Mouse (Mus musculus) frontal cortex, postnatal 36 days (tissue): ENCODE data around the gene Psenen.
A peak's percentile ranks its signal among the peaks of the same experiment; 100 is the strongest.

Source experiments
- DNase-seq, 2 experiments: peaks; one replicate each; pipeline ENCODE4 v3.0.0; 2022; ENCODE audit warnings: low spot score in 2 of 2

Gene Psenen

DNA sequence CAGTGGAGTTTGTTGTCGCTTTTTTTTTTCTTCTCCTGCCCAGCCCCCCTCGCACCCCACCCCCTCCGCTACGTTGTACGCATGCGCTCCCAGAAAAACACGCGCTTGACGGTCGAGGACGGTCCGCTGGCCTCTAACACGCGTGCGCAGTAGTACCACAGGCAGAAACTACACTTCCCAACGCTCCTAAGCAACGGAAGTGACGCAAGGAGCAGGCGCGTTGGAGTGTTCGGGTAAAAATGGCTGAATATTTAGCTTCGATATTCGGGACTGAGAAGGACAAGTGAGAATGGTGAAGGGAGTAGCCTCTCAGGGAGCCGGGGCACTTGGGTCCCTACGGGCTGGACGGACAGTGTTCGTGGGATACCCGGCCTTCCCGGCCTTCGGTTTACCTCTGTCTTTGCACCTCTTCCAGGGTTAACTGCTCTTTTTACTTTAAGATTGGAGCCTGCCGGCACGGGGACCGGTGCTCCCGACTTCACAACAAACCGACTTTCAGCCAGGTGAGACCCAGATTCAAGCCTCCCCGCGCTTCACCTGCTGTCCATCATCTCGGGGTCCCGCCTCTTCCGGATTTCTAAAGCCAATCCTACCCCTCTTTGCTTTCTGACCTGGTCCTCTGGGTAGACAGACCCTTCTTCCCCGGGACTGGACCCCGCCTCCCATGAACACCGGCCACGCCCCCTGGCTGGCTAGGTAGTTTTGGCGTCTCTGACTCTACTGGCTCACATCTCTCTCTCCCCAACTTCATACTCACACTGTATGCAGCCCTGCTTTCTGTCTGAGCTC is at the start of gene Psenen, which contains the start of the genes U2af1l4 and Gm49396:
Gene Psenen (minus strand): TSS at position 511 of the 789 bp plus-strand sequence.
Gene U2af1l4 (plus strand): TSS at position 185 of the 789 bp plus-strand sequence.
Gene Gm49396 (plus strand): TSS at position 228 of the 789 bp plus-strand sequence.
- peak; percentile 93 to 96 for DNase-seq

DNA sequence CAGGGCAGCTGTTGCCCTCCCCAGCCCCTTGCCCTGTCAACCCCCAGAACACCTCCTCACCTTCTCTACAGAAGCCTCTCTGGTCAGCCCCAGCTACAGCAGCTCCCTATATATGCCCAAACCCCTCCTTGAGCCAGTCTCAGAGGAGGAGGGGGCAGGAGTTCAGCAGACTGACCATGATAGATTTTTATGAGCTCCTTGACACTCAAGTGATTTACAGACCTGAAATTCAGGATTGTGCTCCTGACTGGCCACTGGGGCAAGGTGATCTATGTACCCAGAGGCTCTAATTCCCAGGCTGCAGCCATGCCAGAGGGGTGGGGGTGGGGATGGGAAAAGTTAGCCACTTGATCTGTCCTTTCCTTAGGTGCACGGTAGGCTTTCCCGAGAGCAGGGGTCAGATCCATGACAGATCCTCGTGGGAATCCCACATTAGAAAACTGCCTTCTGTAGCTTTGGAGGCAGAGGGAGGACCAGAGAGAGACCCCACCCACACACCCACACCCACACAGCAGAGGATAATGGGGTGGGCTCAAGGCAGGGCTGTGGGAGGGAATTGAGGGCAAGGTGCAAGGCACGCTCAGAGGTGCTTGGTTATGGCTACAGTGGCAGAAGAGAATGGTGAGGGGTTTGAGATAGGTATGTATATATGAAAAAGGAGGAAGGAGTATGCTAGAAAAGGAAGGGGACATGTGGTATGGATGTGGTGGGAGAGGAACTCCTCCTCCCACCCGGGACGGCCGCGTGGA is 49.4 kb upstream of the Psenen start, which contains the start of gene Upk1a:
Gene Upk1a (minus strand): TSS at position 194 of the 749 bp plus-strand sequence.
- no peak for DNase-seq

DNA sequence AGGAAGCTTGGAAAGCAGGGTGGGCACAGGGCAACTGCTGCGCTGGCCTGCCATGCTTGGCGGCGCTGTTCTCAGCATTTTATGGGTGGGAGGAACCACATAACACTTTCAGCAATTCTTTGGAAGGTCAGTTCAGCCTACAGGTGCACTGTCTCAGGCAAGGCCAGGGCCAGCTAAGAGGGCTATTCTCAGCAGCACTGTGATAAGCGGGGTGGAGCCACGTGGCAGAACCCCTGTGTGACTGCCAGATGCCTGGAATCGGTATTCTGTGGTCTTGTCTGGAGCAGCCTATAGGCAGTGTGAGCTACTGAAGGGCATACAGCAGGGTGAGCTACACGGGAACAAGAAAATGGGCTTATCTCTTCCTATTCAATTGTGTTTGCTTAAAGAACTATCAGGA is 46.6 kb upstream of the Psenen start:
- DNase-seq = no peak

DNA sequence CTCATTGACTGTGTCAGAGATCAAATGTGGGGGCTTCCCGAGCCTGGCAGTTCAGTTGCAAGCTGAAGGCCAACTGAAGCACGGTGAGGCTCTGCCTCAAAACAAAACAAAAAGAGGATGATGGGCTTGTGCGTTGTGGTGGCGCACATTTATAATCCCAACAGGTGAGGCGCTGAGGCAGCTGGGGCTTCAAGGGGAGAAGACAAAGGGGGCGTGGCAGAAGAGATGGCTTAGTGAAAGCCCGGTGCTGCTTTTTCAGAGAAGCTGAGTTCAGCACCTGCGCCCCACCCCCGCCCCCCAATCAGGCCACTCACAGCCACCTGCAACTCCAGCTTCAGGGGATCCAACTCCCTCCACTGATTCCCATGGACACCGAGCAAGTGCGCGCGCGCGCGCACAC is 45.0 kb upstream of the Psenen start:
- no peak for DNase-seq

DNA sequence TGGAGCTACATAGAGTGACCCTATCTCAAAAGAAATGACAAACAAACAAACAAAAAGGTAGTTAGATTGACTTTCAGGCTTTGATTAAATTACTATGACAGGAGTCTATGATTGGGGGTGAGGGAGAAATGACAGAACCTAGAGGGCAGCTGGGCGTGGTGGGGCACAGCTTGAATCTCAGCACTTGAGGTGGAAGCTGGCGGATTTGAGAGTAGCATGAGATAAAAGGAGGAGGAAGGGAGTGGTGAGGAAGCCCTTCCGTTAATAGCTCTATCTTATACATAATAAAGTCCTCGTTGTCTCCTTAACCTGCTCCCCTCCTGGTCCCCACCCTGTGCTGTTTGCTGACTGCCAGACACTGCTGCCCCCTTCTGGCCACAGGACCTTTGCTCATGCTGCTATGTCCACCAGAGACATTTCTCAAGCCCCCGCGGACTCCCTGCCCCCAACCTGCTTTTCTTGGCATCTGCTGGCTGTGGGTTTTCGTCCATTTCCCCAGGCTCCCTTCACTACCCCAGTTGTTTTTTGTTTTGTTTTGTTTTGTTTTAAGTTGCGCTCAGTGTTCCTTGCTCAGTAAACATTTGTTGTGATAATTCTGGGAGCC is 44.4 kb upstream of the Psenen start:
- DNase-seq = no peak

DNA sequence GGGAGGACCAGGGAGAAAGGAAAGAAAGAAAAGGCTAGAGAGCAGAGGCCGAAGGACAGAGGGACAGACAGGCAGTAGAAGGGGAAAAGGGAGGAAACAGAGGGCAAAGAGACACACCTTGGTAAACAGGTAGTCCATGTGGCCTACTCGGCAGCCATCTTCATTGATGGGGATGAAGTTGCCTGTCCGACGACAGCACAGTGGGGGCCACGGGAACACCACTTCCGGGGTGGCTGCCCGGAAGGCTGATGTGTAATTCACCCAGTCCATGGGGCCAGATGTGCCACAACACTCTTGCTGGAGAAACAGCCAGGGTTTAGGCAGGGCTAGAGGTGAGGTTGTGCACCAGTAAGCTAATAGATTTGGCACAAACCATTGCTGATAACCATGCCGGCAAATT is 41.5 kb upstream of the Psenen start:
- no peak for DNase-seq

DNA sequence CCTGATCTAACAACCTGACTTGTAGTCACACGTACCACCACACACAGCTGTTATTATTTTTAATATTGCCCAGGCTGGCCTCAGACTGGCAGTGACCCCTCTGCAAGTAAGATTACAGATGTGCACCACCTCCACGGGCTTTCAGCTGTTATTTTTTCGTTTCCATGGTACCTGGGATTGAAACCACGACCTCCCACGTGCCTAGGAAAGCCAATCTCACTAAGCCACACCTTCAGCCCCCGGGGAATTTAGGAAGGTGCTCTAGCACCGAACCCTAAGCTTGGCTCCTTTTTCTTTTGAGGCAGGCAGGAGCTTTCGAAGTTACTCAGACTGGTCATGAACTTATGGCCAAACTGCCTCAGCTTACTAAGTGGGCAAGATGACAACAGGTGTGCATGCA is 41.0 kb upstream of the Psenen start:
- DNase-seq = no peak

DNA sequence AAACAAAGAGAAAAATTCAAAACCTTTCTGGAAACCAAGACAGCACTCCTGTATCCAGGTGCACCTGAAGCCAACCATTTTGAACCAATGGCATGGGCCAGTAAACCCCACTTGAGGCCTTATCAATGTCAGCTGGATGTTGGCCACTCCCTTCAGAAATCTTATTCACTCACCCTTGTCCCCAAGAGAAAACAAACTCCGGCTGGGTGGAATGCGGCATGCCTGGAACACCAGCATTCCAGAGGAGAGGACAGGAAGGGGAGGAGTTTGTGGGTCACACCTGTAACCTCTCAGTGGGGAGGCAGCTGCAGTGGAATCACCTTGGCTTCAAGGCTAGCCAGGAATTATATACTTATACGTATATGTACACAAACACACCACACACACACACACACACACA is 39.2 kb upstream of the Psenen start:
- no peak for DNase-seq

DNA sequence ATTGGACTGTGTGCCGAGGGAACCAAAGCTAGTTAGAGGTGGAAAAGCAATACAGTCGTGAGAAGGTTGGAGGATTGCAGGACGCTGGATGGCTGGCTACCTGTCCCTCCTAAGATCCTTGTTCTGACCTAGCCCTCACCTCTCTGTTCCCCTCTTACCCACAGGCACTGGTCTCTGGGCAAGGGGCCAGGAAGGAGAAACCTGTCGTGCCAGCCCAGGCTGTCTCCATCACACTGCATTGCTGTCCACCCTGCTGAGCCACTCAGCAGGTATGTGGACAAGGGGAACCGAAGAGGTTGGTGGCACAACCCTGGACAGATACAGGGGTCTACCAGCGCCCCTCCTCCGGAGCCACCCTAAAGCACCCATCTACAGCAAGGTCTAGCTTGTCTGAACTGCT is 37.2 kb upstream of the Psenen start:
- DNase-seq = no peak

DNA sequence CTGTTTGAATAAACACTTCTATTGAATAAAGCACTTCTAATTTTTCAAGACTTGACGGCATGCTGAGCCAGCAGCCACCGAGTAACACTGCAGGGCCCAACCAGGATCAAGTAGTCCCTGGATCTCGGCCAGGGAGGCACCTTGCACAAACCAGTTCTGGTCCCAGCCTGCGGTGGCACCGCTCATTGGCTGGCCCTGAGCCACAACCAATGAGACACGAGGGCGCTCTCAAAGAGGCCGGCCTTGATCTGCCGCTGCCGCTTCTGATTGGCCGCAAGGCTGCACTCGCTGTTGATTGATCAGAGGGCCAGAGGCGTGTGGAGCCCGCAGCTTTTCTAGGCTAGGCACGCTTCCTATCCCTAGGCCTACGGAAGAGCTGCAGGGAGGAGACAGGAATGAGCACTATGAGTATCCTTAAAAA is 36.5 kb upstream of the Psenen start:
- peak; percentile 90 to 94 for DNase-seq

DNA sequence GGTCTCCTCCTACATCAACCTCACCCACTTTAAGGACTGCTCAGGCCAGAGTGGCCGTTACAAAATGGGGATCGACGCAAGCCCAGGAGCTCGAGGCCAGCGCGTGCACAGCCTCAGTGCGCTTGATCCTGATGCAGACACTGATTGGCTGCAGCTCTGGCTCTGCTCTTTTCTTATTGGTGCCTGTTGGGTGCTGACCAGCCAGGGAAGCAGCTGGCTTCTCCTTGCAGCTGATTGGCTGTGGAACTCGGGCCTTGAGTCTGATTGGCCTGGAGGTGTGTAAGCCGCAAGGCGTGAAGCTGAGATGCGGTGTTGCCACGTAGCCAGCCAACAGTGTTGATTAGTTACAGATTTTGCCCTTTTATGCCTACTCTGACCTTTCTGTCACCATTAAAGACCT is 35.4 kb upstream of the Psenen start, which contains the start of gene Zbtb32:
Gene Zbtb32 (minus strand): TSS at position 124 of the 400 bp plus-strand sequence.
- DNase-seq = no peak

DNA sequence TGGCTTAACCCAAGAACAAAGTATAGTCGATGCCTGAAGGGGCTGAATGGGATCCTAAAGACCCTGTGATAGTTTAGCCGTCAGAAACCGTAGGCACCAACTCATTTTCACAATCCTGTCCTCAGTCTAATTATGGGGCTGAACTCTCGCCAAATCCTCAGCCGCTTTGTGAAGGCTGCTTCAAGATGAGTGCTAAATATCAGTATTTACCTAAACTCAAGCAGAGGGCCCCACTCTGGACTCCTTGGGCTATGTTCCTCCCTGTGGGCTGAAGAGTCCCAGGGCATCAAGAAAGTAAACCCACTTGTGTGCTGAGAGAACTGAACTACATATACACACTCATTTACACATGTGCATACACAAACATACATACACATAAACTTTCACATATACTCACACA is 33.4 kb upstream of the Psenen start:
- DNase-seq = no peak

DNA sequence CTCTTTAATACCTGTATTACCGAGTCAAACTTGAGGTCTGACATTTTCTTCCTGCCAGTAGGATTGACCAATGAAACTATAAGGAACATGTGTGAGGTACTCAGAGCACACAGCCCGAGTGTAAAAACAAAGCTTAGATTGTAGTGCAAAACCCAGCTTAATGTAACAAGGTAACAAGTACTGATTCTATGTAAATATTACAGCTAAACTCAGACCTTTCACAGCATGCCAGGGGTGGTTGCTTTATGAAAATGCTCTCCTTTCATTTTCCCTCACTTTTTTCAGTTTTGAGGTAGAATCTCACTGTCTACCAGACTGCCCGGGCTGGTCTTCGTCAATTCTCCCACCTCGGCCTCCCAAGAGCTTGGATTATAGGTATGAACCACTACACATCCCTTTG is 32.7 kb upstream of the Psenen start:
- no peak for DNase-seq

DNA sequence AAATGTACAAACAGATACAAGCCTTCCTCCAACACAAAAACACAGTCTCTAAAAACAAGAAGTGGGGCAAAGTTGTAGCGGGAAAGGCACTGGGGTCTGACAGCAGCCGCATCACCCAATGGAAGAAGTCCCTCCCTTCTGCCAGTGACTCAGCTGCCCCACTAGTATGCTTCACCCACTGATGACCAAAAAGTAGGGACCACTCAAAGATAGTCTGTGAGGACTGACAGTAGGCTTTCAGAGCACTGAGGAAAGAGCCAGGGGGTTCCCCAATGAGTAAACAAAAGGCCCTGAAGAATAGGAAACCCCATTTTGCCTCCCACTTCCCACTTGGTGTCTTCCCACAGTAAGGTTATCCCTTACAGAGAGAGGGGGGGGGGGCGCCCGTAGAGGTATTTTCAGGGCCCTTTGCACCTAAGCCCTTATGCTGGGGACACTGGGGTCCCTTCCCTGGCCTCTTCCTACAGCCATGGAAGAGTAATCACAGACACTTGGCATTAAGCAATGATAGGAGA is 31.1 kb upstream of the Psenen start:
- no peak for DNase-seq

DNA sequence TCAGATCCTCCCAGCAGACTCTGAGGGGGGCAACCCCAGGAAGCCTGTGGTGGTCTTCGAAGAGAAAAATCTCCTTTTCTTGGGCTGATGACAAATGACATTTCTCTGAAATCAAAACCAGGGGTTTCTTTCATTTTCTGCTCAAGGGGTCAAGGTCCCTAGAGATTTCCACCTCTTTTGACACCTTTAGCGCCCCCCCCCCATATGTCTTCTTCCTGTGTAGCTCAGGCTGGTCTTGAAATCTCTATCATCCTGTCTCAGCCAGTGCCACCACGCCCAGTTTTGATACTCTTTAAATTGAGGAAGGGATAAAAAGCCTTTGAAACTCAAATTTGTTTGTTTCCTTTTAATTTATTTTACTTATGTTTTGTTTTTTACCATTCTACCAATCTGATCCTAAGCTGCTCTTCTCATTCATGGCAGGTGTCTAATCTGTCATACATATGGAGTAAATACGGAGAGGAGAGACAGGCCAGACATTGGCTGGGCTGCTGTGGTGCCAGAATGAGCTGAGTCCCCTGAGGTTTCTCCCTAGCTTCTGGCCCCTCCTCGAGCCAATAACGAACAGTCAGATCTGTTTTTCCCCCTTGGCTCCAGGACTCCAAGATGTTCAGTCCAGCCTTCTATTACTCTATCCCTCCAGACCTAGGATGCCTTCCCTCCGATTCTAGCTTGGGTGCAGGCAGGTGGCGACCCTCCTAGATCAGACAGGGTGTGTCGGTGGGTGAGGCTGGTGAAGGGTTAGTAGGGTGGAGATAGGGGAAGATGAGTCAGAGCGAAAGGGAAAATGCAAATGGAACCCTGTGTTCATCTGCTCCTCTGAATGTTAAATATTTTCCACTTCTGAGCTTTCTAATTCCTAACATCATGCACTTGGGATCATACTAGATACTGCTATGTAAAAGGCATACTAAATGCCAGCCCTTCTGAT is 30.4 kb upstream of the Psenen start:
- DNase-seq = no peak

DNA sequence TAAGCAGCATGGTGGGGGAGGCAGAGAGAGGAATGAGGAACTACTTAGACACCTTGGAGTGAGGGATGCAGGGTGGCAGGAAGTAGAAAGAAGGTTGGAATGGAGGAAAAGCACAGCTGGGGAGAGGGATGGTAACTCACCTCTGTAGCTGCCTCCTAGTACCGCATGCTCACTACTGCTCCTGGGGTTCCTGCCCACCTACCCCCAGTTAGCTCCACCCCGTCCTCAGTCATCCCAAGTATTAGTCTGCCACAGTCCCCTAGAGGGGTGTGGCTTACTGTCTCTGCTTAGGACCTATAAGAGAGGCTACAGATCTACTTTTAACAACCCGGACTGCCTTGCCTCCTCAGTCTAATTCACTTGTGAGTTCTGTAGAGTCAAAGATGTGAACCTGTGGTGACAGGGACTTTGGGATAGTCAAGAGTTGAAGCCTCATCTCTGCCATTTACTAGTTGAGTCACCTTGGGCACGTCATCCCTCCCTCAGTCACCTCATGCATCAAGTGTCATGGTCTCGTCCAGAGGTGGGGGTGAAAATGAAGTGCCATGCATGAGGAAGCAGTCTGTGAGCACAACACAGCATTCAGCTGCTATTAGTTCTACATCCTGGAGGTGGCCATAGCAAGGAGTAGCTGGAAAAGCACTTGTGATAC is 29.5 kb upstream of the Psenen start:
- DNase-seq = no peak

DNA sequence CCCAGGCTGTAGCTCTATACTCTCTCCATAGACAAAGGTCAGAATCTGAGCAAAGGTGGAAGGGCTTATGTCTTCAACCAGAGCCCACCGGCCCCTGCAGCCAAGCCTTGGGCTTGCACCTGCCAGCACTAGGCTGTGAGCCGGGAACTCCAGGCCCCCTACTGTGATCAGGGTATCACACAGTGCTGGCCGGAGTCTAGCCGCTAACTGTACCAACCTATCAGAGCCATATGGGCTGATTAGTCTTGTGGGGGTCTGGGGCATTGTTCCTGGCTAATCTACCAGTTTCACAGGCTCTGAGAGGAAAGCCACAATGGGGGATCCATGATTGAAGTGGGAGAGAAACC is 28.2 kb upstream of the Psenen start:
- no peak for DNase-seq

DNA sequence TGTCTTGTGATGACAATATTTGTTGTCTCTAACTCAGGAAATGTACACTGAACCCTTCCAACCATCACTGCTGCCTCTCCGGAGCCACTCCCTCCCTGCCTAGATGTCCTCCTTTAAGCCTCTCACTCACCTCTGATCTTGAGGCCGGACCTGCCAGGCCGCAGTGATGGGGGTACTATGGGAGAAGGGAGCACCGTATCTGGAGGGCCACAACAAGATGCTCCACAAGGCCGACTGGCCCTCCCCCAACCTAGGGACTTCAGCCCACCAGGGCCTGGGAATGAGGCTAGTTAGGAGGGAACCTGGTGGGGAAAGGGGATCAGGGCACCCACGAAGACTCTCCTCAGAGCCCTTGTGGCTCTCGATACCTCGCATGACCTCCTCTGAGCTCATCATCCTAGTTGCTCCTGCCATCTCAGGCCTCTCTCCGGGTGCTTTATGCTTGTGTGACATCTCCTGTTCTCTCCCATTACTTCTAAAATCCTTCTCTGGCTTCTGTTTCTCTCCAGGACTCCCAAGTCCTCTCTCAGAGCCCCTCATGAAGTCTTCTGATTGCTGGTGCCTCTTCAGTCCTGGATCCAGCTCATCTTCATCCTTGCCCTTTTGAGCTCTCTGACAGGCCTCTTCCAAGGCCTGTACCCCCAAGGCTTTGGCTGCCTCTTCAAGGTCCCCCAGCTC is 27.6 kb upstream of the Psenen start:
- DNase-seq = no peak

DNA sequence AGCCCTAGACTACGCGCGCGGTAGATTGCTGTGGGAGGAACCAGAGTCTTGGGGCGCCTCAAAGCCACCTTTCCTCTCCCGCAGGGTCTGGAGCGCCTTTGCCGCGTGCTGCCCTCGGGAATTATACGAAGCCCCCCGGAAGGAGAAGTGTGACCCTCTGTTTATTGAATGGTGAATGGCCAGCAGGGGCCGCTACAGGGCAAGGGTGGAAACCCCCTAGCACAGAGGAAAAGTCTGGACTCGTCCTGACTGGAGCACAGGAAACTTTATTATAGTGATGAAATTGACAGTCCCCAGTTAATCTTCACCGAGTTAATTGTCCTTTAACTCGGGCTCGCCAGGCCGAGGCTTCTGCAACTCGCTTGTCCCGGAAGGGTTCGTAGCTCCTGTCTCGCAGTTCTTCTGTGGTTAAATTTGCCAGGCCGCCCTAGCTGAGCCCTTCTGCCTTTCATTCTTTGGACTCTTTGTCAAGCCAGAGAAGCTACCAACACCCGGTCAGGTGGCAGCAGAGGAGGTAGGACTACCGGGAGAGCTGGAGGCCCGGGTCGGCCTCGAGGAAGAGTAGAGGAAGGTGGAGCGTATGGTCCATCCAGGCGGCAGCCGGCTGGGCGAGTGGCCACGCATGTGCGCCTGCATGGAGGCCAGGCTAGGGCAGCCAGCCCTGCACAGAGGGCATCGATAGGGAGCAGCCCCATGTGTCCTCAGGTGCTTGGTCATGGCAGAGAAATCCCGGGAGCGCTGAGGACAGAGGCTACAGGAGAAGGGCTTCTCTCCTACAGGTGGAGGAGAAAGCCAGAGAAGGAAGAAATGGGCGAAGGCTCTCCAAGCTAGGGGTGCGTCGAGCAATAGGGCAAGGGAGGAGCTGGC is 26.2 kb upstream of the Psenen start:
- DNase-seq = peak; percentile 76
